Mouse (Mus musculus): ENCODE measurements around the gene Cfap58. TPM values are rescaled to one million over a fixed set of nuclear protein-coding genes. Genes with fewer than 3 reads are reported as not detected.

Cfap58 gene
- polyA plus RNA-seq, 1 experiment from 2014 or later: 0.04 TPM

GRCm38 (mm10) chr19:48039554-48039953 lies 102.1 kb downstream of the Cfap58 start:
- H3K36me3 ChIP-seq (ENCODE audit: control insufficient read depth, insufficient read depth, low read length): no peaks in the 10 kb centered on the region
- DNase-seq (ENCODE audit: low spot score) (no peak), ATAC-seq (replicated peaks; ENCODE audit: low FRiP score) (no peak)
- no peaks in the 10 kb centered on the region for H3K27me3 ChIP-seq (replicated peaks; ENCODE audit: control insufficient read depth, insufficient read depth, low read length)
- no peaks in the 10 kb centered on the region for H3K4me1 ChIP-seq (replicated peaks; ENCODE audit: control insufficient read depth, insufficient read depth, low read length)
- H3K9me3 ChIP-seq (ENCODE audit: control insufficient read depth, low read length): no peaks in the 10 kb centered on the region
- 85% methylated on average over 8 of the region's 8 CpGs for WGBS
- H3K4me2 ChIP-seq: no peak overlapping the region
- no peak overlapping the region for H3K27ac ChIP-seq (ENCODE audit: low read depth, low read length)
- no peak overlapping the region for H3K9ac ChIP-seq (ENCODE audit: low read depth, low read length)
- no peak overlapping the region for H3K4me3 ChIP-seq (ENCODE audit: low read depth, low read length)

- H3K4me2 ChIP-seq: no peak overlapping the region
- no peak for DNase-seq (ENCODE audit: low spot score)
- no peak for ATAC-seq (replicated peaks; ENCODE audit: low FRiP score)
- no peak overlapping the region for H3K9ac ChIP-seq (ENCODE audit: low read depth, low read length)
- H3K4me1 ChIP-seq (replicated peaks; ENCODE audit: control insufficient read depth, insufficient read depth, low read length): no peaks in the 10 kb centered on the region
- no peak overlapping the region for H3K27ac ChIP-seq (ENCODE audit: low read depth, low read length)
- no peak overlapping the region for H3K4me3 ChIP-seq (ENCODE audit: low read depth, low read length)
- H3K27me3 ChIP-seq (replicated peaks; ENCODE audit: control insufficient read depth, insufficient read depth, low read length): no peaks in the 10 kb centered on the region
- H3K36me3 ChIP-seq (ENCODE audit: control insufficient read depth, insufficient read depth, low read length): no peaks in the 10 kb centered on the region
- no peaks in the 10 kb centered on the region for H3K9me3 ChIP-seq (ENCODE audit: control insufficient read depth, low read length)
- WGBS: 77% methylated on average over 7 of the region's 7 CpGs
Measured at GRCm38 (mm10) chr19:48047315-48047714, 109.8 kb downstream of the Cfap58 start.

DNA sequence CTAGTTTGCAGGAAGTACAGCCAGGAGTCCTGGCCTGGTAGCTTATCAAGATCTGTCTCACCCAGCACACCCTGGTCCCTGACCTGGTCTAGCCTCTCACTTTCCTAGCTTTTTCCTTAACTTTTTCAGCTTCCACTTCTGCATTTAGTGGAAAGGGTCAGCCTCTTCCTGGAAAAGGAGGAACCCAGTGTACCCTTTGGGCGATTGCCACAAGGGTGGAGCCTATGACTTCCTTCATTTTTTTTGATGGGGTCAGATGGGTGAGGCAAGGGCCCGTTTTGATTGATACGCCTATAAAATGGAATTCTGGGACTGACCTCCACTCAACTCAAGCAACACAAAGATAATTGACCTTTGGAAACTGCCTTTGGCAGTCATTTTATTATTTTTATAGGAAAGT lies 111.9 kb downstream of the Cfap58 start:
- Histone ChIP-seq H3K4me3 (ENCODE audit: low read depth, low read length) (no peak overlapping the region), H3K9me3 (ENCODE audit: control insufficient read depth, low read length) (no peaks in the 10 kb centered on the region), H3K4me1 (replicated peaks; ENCODE audit: control insufficient read depth, insufficient read depth, low read length) (no peaks in the 10 kb centered on the region), H3K9ac (ENCODE audit: low read depth, low read length) (no peak overlapping the region), H3K27me3 (replicated peaks; ENCODE audit: control insufficient read depth, insufficient read depth, low read length) (no peaks in the 10 kb centered on the region), H3K4me2 (no peak overlapping the region), H3K27ac (ENCODE audit: low read depth, low read length) (no peak overlapping the region), H3K36me3 (ENCODE audit: control insufficient read depth, insufficient read depth, low read length) (no peaks in the 10 kb centered on the region)
- ATAC-seq (replicated peaks; ENCODE audit: low FRiP score): no peak
- DNase-seq (ENCODE audit: low spot score): no peak
- WGBS: 73% methylated on average over 3 of the region's 3 CpGs

DNA sequence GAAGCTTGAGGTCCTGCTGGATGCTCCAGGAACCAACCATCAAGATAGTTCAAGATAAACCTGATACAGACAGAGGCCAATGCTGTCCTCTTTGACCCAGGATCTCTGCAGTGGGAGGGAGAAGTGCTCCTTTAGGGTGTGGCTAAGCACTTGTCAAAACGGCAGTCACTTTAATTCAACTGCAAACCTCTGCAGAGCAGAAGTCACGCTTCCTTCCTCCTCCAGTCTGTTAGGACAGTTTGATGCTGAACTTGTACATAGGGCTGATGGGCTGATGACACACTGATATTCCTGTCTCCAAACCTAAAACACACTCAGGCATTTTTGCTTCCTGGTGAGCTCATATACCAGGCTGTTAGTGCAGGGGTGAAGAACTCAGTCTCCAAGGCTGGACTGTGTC lies 125.8 kb downstream of the Cfap58 start:
- no peak for ATAC-seq (replicated peaks; ENCODE audit: low FRiP score)
- Histone ChIP-seq H3K4me2 (no peak overlapping the region), H3K9me3 (ENCODE audit: control insufficient read depth, low read length) (no peaks in the 10 kb centered on the region), H3K36me3 (ENCODE audit: control insufficient read depth, insufficient read depth, low read length) (no peaks in the 10 kb centered on the region), H3K4me3 (ENCODE audit: low read depth, low read length) (no peak overlapping the region), H3K27me3 (replicated peaks; ENCODE audit: control insufficient read depth, insufficient read depth, low read length) (no peaks in the 10 kb centered on the region; the same call in 1 of the 2 replicates), H3K4me1 (replicated peaks; ENCODE audit: control insufficient read depth, insufficient read depth, low read length) (no peaks in the 10 kb centered on the region), H3K9ac (ENCODE audit: low read depth, low read length) (no peak overlapping the region), H3K27ac (ENCODE audit: low read depth, low read length) (no peak overlapping the region)
- DNase-seq (ENCODE audit: low spot score): no peak
- WGBS: 25% methylated on average over 2 of the region's 2 CpGs

GRCm38 (mm10) chr19:48079718-48080117 lies 142.2 kb downstream of the Cfap58 start:
- DNase-seq (ENCODE audit: low spot score) (no peak), ATAC-seq (replicated peaks; ENCODE audit: low FRiP score) (no peak)
- WGBS: 58% methylated on average over 3 of the region's 3 CpGs

GRCm38 (mm10) chr19:48081456-48081855 lies 144.0 kb downstream of the Cfap58 start:
- 86% methylated on average over 4 of the region's 4 CpGs for WGBS
- no peaks in the 10 kb centered on the region for H3K4me1 ChIP-seq (replicated peaks; ENCODE audit: control insufficient read depth, insufficient read depth, low read length)
- H3K4me3 ChIP-seq (ENCODE audit: low read depth, low read length): no peak overlapping the region
- no peaks in the 10 kb centered on the region for H3K9me3 ChIP-seq (ENCODE audit: control insufficient read depth, low read length)
- no peak for DNase-seq (ENCODE audit: low spot score)
- no peak for ATAC-seq (replicated peaks; ENCODE audit: low FRiP score)
- H3K9ac ChIP-seq (ENCODE audit: low read depth, low read length): no peak overlapping the region
- no peaks in the 10 kb centered on the region for H3K27me3 ChIP-seq (replicated peaks; ENCODE audit: control insufficient read depth, insufficient read depth, low read length)
- H3K4me2 ChIP-seq: no peak overlapping the region
- H3K27ac ChIP-seq (ENCODE audit: low read depth, low read length): no peak overlapping the region
- H3K36me3 ChIP-seq (ENCODE audit: control insufficient read depth, insufficient read depth, low read length): no peaks in the 10 kb centered on the region

More at GRCm38 (mm10) chr19:48079718-48080117, 142.2 kb downstream of the Cfap58 start:
- Histone ChIP-seq H3K4me1 (replicated peaks; ENCODE audit: control insufficient read depth, insufficient read depth, low read length) (no peaks in the 10 kb centered on the region), H3K27ac (ENCODE audit: low read depth, low read length) (no peak overlapping the region), H3K9ac (ENCODE audit: low read depth, low read length) (no peak overlapping the region), H3K4me3 (ENCODE audit: low read depth, low read length) (no peak overlapping the region), H3K27me3 (replicated peaks; ENCODE audit: control insufficient read depth, insufficient read depth, low read length) (no peaks in the 10 kb centered on the region), H3K36me3 (ENCODE audit: control insufficient read depth, insufficient read depth, low read length) (no peaks in the 10 kb centered on the region), H3K9me3 (ENCODE audit: control insufficient read depth, low read length) (no peaks in the 10 kb centered on the region), H3K4me2 (no peak overlapping the region)

Small RNA genes within 50 kb of the gene (microRNA-seq; reads per million reads assigned to microRNA genes)
- gene Gm22240 (ENCODE audit: borderline number of aligned reads): not detected

Other genes starting within 250 kb of the Cfap58 start
- gene Col17a1, start 245.6 kb upstream of the Cfap58 start, polyA plus RNA-seq (2014; fragmentation: Nextera tagmentation; extraction: Ambion mirVana): 0.36 and 0.97 TPM in 2 replicates
- gene Sfr1, start 206.0 kb upstream of the Cfap58 start, polyA plus RNA-seq (2014; fragmentation: Nextera tagmentation; extraction: Ambion mirVana): 218 and 238 TPM in 2 replicates
- 183 and 195 TPM in 2 replicates for gene Gsto1, start 82.7 kb upstream of the Cfap58 start, polyA plus RNA-seq (2014; fragmentation: Nextera tagmentation; extraction: Ambion mirVana)
- gene Gsto2, start 72.1 kb upstream of the Cfap58 start, polyA plus RNA-seq (2014; fragmentation: Nextera tagmentation; extraction: Ambion mirVana): 0.55 and 0.67 TPM in 2 replicates
- gene Cfap43, start 18.4 kb upstream of the Cfap58 start, polyA plus RNA-seq (2014; fragmentation: Nextera tagmentation; extraction: Ambion mirVana): 0.04 TPM in 1 of 2 replicates, not detected in the other
- gene Itprip, start 18.4 kb upstream of the Cfap58 start, polyA plus RNA-seq (2014; fragmentation: Nextera tagmentation; extraction: Ambion mirVana): 9.2 and 9.8 TPM in 2 replicates